17 mouse cellular contexts compared by ENCODE assay signal in the genomic region with DNA sequence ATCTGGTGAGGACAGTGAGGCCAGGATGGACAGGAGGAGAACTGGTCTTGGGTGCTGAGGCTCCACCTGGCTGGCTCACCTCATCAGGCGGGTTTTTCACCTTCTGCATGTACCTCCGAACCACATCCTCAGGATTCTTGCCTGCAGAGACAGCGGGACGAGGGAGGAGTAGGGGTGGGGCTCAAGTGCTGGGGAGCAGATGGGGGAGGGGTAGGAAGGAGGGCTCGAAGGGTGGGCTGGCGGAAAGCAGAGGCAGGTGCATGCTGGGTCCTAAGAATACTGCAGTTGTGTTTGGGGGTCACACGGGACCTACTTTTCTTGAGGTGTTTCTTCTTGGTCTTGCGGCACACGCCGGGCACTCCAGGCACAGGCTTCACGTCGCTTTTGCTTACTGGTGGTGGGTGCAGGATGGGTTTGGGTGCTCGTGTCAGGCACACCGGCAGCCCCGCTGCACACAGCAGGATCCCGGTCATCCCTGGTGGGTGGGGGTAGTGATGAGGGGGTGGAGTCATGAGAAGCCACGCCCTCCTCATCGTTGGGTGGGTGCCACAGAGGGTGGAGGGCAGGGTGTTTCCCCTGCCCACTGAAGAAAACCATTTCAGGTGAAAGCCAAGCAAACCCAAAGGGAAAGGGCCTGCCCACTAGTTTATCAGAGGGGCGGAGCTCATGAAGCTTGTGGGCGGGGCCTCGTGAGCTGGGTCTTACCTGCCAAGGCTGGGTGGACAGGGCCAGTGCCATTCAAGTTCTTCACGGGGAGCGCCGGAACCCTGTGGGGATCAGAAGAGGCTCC. TPM values are rescaled to one million over a fixed set of nuclear protein-coding genes. Genes with fewer than 3 reads are reported as not detected.
DNase-seq lines count a peak whose midpoint lies in the region; ATAC-seq and TF ChIP-seq lines count a peak whose summit lies in the region.
"Had no signal": no experiment of that assay in that cellular context is flagged by ENCODE, and none has a peak within 500 bp of the region (broad histone marks: within the 10 kb centered on the region; RNA-seq: fewer than 3 reads in every experiment).

No protein-coding gene starts in this region.

- WGBS in heart, embryonic 16.5 days: 10% methylated on average over 24 of the region's 24 CpGs
- WGBS in heart, embryonic 10.5 days: 13% methylated on average over 24 of the region's 24 CpGs
- 7% methylated on average over 24 of the region's 24 CpGs for WGBS in midbrain, embryonic 12.5 days
- 19% methylated on average over 23 of the region's 24 CpGs for WGBS in midbrain, postnatal 0 days
- WGBS in embryonic facial prominence, embryonic 13.5 days: 9% methylated on average over 24 of the region's 24 CpGs

- H3K9me3 ChIP-seq in heart, embryonic 16.5 days (replicated peaks; ENCODE audit: control insufficient read depth, low read length): no peaks in the 10 kb centered on the region
- H3K9me3 ChIP-seq in heart, embryonic 10.5 days: no peaks in the 10 kb centered on the region
- no peaks in the 10 kb centered on the region for H3K9me3 ChIP-seq in midbrain, embryonic 12.5 days
- H3K9me3 ChIP-seq in midbrain, postnatal 0 days (ENCODE audit: low read length): no peaks in the 10 kb centered on the region
- peaks cover 4% of the 10 kb centered on the region for H3K9me3 ChIP-seq in E14TG2a.4 (ENCODE audit: low read length)
- 0 out of 2 replicates have a peak, but pooled peaks cover 4% of the 10 kb centered on the region for H3K9me3 ChIP-seq in embryonic facial prominence, embryonic 13.5 days

- peaks cover 30% of the 10 kb centered on the region for H3K27me3 ChIP-seq in heart, embryonic 16.5 days (ENCODE audit: control insufficient read depth, insufficient read depth, low read length)
- peaks cover 74% of the 10 kb centered on the region for H3K27me3 ChIP-seq in heart, embryonic 10.5 days (ENCODE audit: insufficient read depth, poor library complexity, severe bottlenecking)
- peaks cover 67% of the 10 kb centered on the region for H3K27me3 ChIP-seq in midbrain, embryonic 12.5 days
- H3K27me3 ChIP-seq in midbrain, postnatal 0 days (ENCODE audit: insufficient read depth, low read length): no peaks in the 10 kb centered on the region
- H3K27me3 ChIP-seq in E14TG2a.4 (ENCODE audit: insufficient read depth, low read length): 0 out of 2 replicates have a peak, but pooled peaks cover 3% of the 10 kb centered on the region
- peaks cover 53% of the 10 kb centered on the region for H3K27me3 ChIP-seq in embryonic facial prominence, embryonic 13.5 days

- intact Hi-C loops in heart, postnatal 14 days (cut with DNase I): no loop called here

- no peak for TF ChIP-seq CTCF in midbrain, postnatal 0 days (IDR thresholded peaks at IDR 0.05)
- no peak for TF ChIP-seq CTCF in E14TG2a.4 (conservative IDR thresholded peaks at IDR 0.05; ENCODE audit: low read length)

- peak overlapping the region; percentile 10; the same call in 1 of the 2 replicates for H3K4me2 ChIP-seq in heart, embryonic 16.5 days (ENCODE audit: low read depth, low read length)
- H3K4me2 ChIP-seq in midbrain, embryonic 12.5 days (replicated peaks): 0 out of 2 replicates have a peak overlapping the region, but pooled peaks have one; percentile 3
- no peak overlapping the region for H3K4me2 ChIP-seq in midbrain, postnatal 0 days (ENCODE audit: low read depth, low read length, poor library complexity, severe bottlenecking)
- H3K4me2 ChIP-seq in embryonic facial prominence, embryonic 13.5 days: peak overlapping the region; percentile 22; the same call in 1 of the 2 replicates

- no peak for DNase-seq in heart, embryonic 10.5 days (ENCODE audit: low spot score)
- DNase-seq in midbrain, postnatal 0 days (ENCODE audit: low spot score): no peak
- DNase-seq in left cerebral cortex, adult 8-10 months (ENCODE audit: low spot score in 2 of 2): no peak
- no peak for DNase-seq in heart, postnatal 14 days
- DNase-seq: adrenal gland, postnatal 10 days; right cerebral cortex, postnatal 25 days had no signal

- 0 out of 2 replicates have a peak, but pooled peaks cover 3% of the 10 kb centered on the region for H3K4me1 ChIP-seq in heart, embryonic 16.5 days (ENCODE audit: control insufficient read depth, insufficient read depth, low read length)
- H3K4me1 ChIP-seq in heart, embryonic 10.5 days: peaks cover 30% of the 10 kb centered on the region
- H3K4me1 ChIP-seq in midbrain, embryonic 12.5 days: peaks cover 25% of the 10 kb centered on the region
- 0 out of 2 replicates have a peak, but pooled peaks cover 5% of the 10 kb centered on the region for H3K4me1 ChIP-seq in midbrain, postnatal 0 days (ENCODE audit: insufficient read depth, low read length)
- H3K4me1 ChIP-seq in E14TG2a.4 (replicated peaks; ENCODE audit: low read depth, low read length): peaks cover 80% of the 10 kb centered on the region
- H3K4me1 ChIP-seq in embryonic facial prominence, embryonic 13.5 days: peaks cover 25% of the 10 kb centered on the region

- H3K4me3 ChIP-seq in heart, embryonic 16.5 days (ENCODE audit: low read length): peak overlapping the region; percentile 25
- no peak overlapping the region; the same call in 1 of the 2 replicates for H3K4me3 ChIP-seq in heart, embryonic 10.5 days
- H3K4me3 ChIP-seq in midbrain, embryonic 12.5 days: no peak overlapping the region
- no peak overlapping the region for H3K4me3 ChIP-seq in midbrain, postnatal 0 days (ENCODE audit: low read depth, low read length)
- H3K4me3 ChIP-seq in E14TG2a.4 (replicated peaks; ENCODE audit: low read length): peak overlapping the region; percentile 81
- no peak overlapping the region for H3K4me3 ChIP-seq in embryonic facial prominence, embryonic 13.5 days
- H3K4me3 ChIP-seq: layer of hippocampus, adult 2 months had no signal

- no peak overlapping the region for H3K9ac ChIP-seq in heart, embryonic 16.5 days (ENCODE audit: low read length)
- H3K9ac ChIP-seq in midbrain, embryonic 12.5 days (replicated peaks): no peak overlapping the region
- H3K9ac ChIP-seq in midbrain, postnatal 0 days (replicated peaks; ENCODE audit: low read length, poor library complexity, severe bottlenecking): no peak overlapping the region
- H3K9ac ChIP-seq in embryonic facial prominence, embryonic 13.5 days: no peak overlapping the region

- H3K36me3 ChIP-seq in heart, embryonic 16.5 days (ENCODE audit: control insufficient read depth, insufficient read depth): no peaks in the 10 kb centered on the region
- H3K36me3 ChIP-seq in heart, embryonic 10.5 days: no peaks in the 10 kb centered on the region
- H3K36me3 ChIP-seq in midbrain, embryonic 12.5 days: no peaks in the 10 kb centered on the region
- H3K36me3 ChIP-seq in midbrain, postnatal 0 days (ENCODE audit: insufficient read depth, low read length): peaks cover 46% of the 10 kb centered on the region
- peaks cover 14% of the 10 kb centered on the region for H3K36me3 ChIP-seq in E14TG2a.4 (ENCODE audit: insufficient read depth, low read length)
- H3K36me3 ChIP-seq in embryonic facial prominence, embryonic 13.5 days: no peaks in the 10 kb centered on the region

- no peak overlapping the region for H3K27ac ChIP-seq in heart, embryonic 16.5 days (ENCODE audit: low read length)
- no peak overlapping the region for H3K27ac ChIP-seq in heart, embryonic 10.5 days
- H3K27ac ChIP-seq in midbrain, embryonic 12.5 days (replicated peaks): no peak overlapping the region
- H3K27ac ChIP-seq in midbrain, postnatal 0 days (ENCODE audit: low read depth, low read length): no peak overlapping the region
- H3K27ac ChIP-seq in embryonic facial prominence, embryonic 13.5 days: no peak overlapping the region

- ATAC-seq in heart, embryonic 16.5 days (replicated peaks; ENCODE audit: extremely low read depth, insufficient read depth, low FRiP score): no peak
- no peak for ATAC-seq in midbrain, embryonic 12.5 days (ENCODE audit: low FRiP score, low read depth)
- ATAC-seq in midbrain, postnatal 0 days (ENCODE audit: low FRiP score): no peak
- ATAC-seq in embryonic facial prominence, embryonic 13.5 days (ENCODE audit: insufficient number of reproducible peaks, insufficient read depth, low FRiP score, low TSS enrichment, low read depth): no peak

RNA-seq across cellular contexts. Expression of a gene that starts 28.6 kb away (rescaled TPM):
- polyA plus RNA-seq in heart, embryonic 16.5 days (2015; fragmentation: Nextera tagmentation; extraction: Ambion mirVana): 6.7 and 11.2 TPM in 2 replicates
- 0.28 and 0.41 TPM in 2 replicates for polyA plus RNA-seq in heart, embryonic 10.5 days (2016; fragmentation: Nextera tagmentation; extraction: Ambion mirVana)
- polyA plus RNA-seq in midbrain, embryonic 12.5 days (2016; fragmentation: Nextera tagmentation; extraction: Ambion mirVana): 17.1 and 18.4 TPM in 2 replicates
- total RNA-seq in midbrain, postnatal 0 days (2014; rRNA removed): 240 and 242 TPM in 2 replicates
- polyA plus RNA-seq in midbrain, postnatal 0 days (2015; fragmentation: Nextera tagmentation; extraction: Ambion mirVana): 63.0 and 67.9 TPM in 2 replicates
- 6.2 and 7.2 TPM in 2 replicates for polyA plus RNA-seq in embryonic facial prominence, embryonic 13.5 days (2015; fragmentation: Nextera tagmentation; extraction: Ambion mirVana)
- total RNA-seq in left cerebral cortex, adult 8-10 months (2022): 10 to 100 TPM; 64.7 to 71.7 (median 69.7) TPM
- total RNA-seq in heart, postnatal 14 days (2021): 1 to 10 TPM; 1.3 to 3.1 TPM
- polyA plus RNA-seq: liver, embryonic 16.5 days had no signal

RNA-seq across cellular contexts. Expression of a gene that starts 34.6 kb away (rescaled TPM):
- 0.70 and 0.74 TPM in 2 replicates for polyA plus RNA-seq in heart, embryonic 16.5 days (2015; fragmentation: Nextera tagmentation; extraction: Ambion mirVana)
- 0.16 and 0.60 TPM in 2 replicates for polyA plus RNA-seq in heart, embryonic 10.5 days (2016; fragmentation: Nextera tagmentation; extraction: Ambion mirVana)
- polyA plus RNA-seq in midbrain, embryonic 12.5 days (2016; fragmentation: Nextera tagmentation; extraction: Ambion mirVana): not detected in 2 replicates
- 18.1 and 24.7 TPM in 2 replicates for total RNA-seq in midbrain, postnatal 0 days (2014; rRNA removed)
- 8.2 and 9.9 TPM in 2 replicates for polyA plus RNA-seq in midbrain, postnatal 0 days (2015; fragmentation: Nextera tagmentation; extraction: Ambion mirVana)
- polyA plus RNA-seq in embryonic facial prominence, embryonic 13.5 days (2015; fragmentation: Nextera tagmentation; extraction: Ambion mirVana): 0.32 TPM in 1 of 2 replicates, not detected in the other
- total RNA-seq in left cerebral cortex, adult 8-10 months (2022): 10 to 100 TPM; 68.8 to 89.5 (median 83.1) TPM
- under 1 TPM in 1 of 2 experiments, not detected in 1; 0.59 TPM for total RNA-seq in heart, postnatal 14 days (2021)
- total RNA-seq: gastrocnemius, postnatal 4 days; megakaryocyte, adult 5-6 weeks had no signal
- polyA plus RNA-seq: heart, postnatal 0 days had no signal

RNA-seq across cellular contexts. Expression of a gene that starts 49.1 kb away (rescaled TPM):
- 0.49 TPM in 1 of 2 replicates, not detected in the other for polyA plus RNA-seq in heart, embryonic 16.5 days (2015; fragmentation: Nextera tagmentation; extraction: Ambion mirVana)
- 0.39 TPM in 1 of 2 replicates, not detected in the other for polyA plus RNA-seq in heart, embryonic 10.5 days (2016; fragmentation: Nextera tagmentation; extraction: Ambion mirVana)
- not detected in 2 replicates for polyA plus RNA-seq in midbrain, embryonic 12.5 days (2016; fragmentation: Nextera tagmentation; extraction: Ambion mirVana)
- total RNA-seq in midbrain, postnatal 0 days (2014; rRNA removed): 0.38 and 0.60 TPM in 2 replicates
- polyA plus RNA-seq in midbrain, postnatal 0 days (2015; fragmentation: Nextera tagmentation; extraction: Ambion mirVana): 0.62 and 0.74 TPM in 2 replicates
- not detected in 2 replicates for polyA plus RNA-seq in embryonic facial prominence, embryonic 13.5 days (2015; fragmentation: Nextera tagmentation; extraction: Ambion mirVana)
- under 1 TPM in 2 of 4 experiments, not detected in 2; 0.55 to 0.58 TPM for total RNA-seq in left cerebral cortex, adult 8-10 months (2022)
- total RNA-seq in heart, postnatal 14 days (2021): not detected
- total RNA-seq: gastrocnemius, postnatal 4 days; left cerebral cortex, postnatal 36 days; megakaryocyte, adult 5-6 weeks had no signal
- polyA plus RNA-seq: heart, postnatal 0 days; intestine, embryonic 14.5 days; liver, embryonic 16.5 days had no signal

Comparison
In these comparisons a context has a peak if more than half of its experiments do, and no peak if none do; other contexts are left out.
1. H3K4me3 ChIP-seq: peak in heart, embryonic 16.5 days (single experiment) and E14TG2a.4 (single experiment); none in heart, embryonic 10.5 days (single experiment), midbrain, embryonic 12.5 days (single experiment), midbrain, postnatal 0 days (single experiment) and embryonic facial prominence, embryonic 13.5 days (single experiment).